Mouse (Mus musculus) embryonic facial prominence, embryonic 14.5 days (tissue): ENCODE measurements around the gene Stip1. TPM values are rescaled to one million over a fixed set of nuclear protein-coding genes. Genes with fewer than 3 reads are reported as not detected.

ENCODE experiments used
- ATAC-seq: fragments of 200-750 bp; cut with Nextera tagmentation; 2 replicates; pipeline ENCODE4 v1.8.0; 2017; ENCODE audit warnings: low read depth, moderate number of reproducible peaks, moderate TSS enrichment
- DNase-seq: peaks from one replicate; pipeline ENCODE4 v3.0.0-alpha.2; 2015; ENCODE audit warnings: low spot score
- H3K27ac ChIP-seq: fragments of 300-500 bp; sonication (generic); replicated peaks from 2 replicates; pipeline ENCODE4 v1.5.1; 2014; ENCODE audit warnings: low read depth, mild to moderate bottlenecking, low read length, moderate library complexity
- H3K27me3 ChIP-seq: fragments of 300-500 bp; sonication (generic); replicated peaks from 2 replicates; pipeline ENCODE4 v1.6.1; 2014; ENCODE audit warnings: low read length; ENCODE audit not compliant: control insufficient read depth, insufficient read depth
- H3K36me3 ChIP-seq: fragments of 300-500 bp; sonication (generic); 2 replicates; pipeline ENCODE4 v1.6.1; 2014; ENCODE audit warnings: low read length, mixed read lengths; ENCODE audit not compliant: control insufficient read depth, insufficient read depth
- H3K4me1 ChIP-seq: fragments of 300-500 bp; sonication (generic); 2 replicates; pipeline ENCODE4 v1.6.1; 2014; ENCODE audit warnings: antibody characterized with exemption, low read length; ENCODE audit not compliant: control insufficient read depth, insufficient read depth
- H3K4me2 ChIP-seq: fragments of 300-500 bp; sonication (generic); 2 replicates; pipeline ENCODE4 v1.6.1; 2014; ENCODE audit warnings: low read depth, mild to moderate bottlenecking, low read length, moderate library complexity, mixed read lengths
- H3K4me3 ChIP-seq: fragments of 300-500 bp; sonication (generic); 2 replicates; pipeline ENCODE4 v1.5.1; 2014; ENCODE audit warnings: low read depth, mild to moderate bottlenecking, low read length
- H3K9ac ChIP-seq: fragments of 300-500 bp; sonication (generic); 2 replicates; pipeline ENCODE4 v1.6.1; 2014; ENCODE audit warnings: low read depth, mild to moderate bottlenecking, low read length, moderate library complexity, mixed read lengths
- H3K9me3 ChIP-seq: fragments of 300-500 bp; sonication (generic); 2 replicates; pipeline ENCODE4 v1.6.1; 2016; ENCODE audit warnings: low read length; ENCODE audit not compliant: control insufficient read depth
- WGBS: fragments of 180-500 bp; shearing (Covaris S2); extraction: QIAGEN DNeasy Blood & Tissue Kit; methylation state at CpG from one replicate; pipeline ENCODE4 v1.1.7; 2014; 5-methylcytosine and 5-hydroxymethylcytosine counted together
- polyA plus RNA-seq: library from polyadenylated mRNA; unstranded; fragments of >200 nt; fragmentation: Nextera tagmentation; extraction: Ambion mirVana; gene quantifications from 2 replicates; pipeline ENCODE4 v1.2.1, GENCODE M21; 2014

Gene Stip1
- polyA plus RNA-seq, result 216 and 228 TPM in 2 replicates

- under 1% methylated on average over 45 of the region's 49 CpGs for WGBS
Measured at GRCm38 (mm10) chr19:7039841-7040636, at the start of gene Stip1. Gene Stip1 (minus strand): TSS chr19:7039967.

GRCm38 (mm10) chr19:7089050-7089449 lies 49.3 kb upstream of the Stip1 start:
- Histone ChIP-seq H3K27me3 (no peaks in the 10 kb centered on the region), H3K36me3 (no peaks in the 10 kb centered on the region)

More at GRCm38 (mm10) chr19:7039841-7040636, at the start of gene Stip1:
- peaks cover 13% of the 10 kb centered on the region for H3K4me1 ChIP-seq
- peak within 1 kb of the TSS; percentile 93 for H3K4me3 ChIP-seq
- peak within 1 kb of the TSS; percentile 91 for H3K4me2 ChIP-seq
- peak within 1 kb of the TSS; percentile 90 for H3K9ac ChIP-seq
- no peaks in the 10 kb centered on the region for H3K9me3 ChIP-seq
- ATAC-seq (peak; percentile 99), DNase-seq (peak; percentile 100)
- H3K27me3 ChIP-seq, result no peaks in the 10 kb centered on the region
- H3K27ac ChIP-seq, result peak within 1 kb of the TSS; percentile 92
- peaks cover 9% of the 10 kb centered on the region for H3K36me3 ChIP-seq

GRCm38 (mm10) chr19:7088558-7088957 lies 48.8 kb upstream of the Stip1 start:
- ATAC-seq, result no peak; the same call in 1 of the 2 replicates
- H3K36me3 ChIP-seq, result no peaks in the 10 kb centered on the region
- 12% methylated on average over 9 of the region's 9 CpGs for WGBS
- no peak overlapping the region for H3K27ac ChIP-seq
- H3K9me3 ChIP-seq, result no peaks in the 10 kb centered on the region
- no peak overlapping the region for H3K4me3 ChIP-seq
- H3K27me3 ChIP-seq, result no peaks in the 10 kb centered on the region
- no peak for DNase-seq
- no peak overlapping the region for H3K4me2 ChIP-seq
- peaks cover 35% of the 10 kb centered on the region for H3K4me1 ChIP-seq
- no peak overlapping the region for H3K9ac ChIP-seq

More at GRCm38 (mm10) chr19:7089050-7089449, 49.3 kb upstream of the Stip1 start:
- Histone ChIP-seq H3K4me3 (no peak overlapping the region), H3K9ac (no peak overlapping the region), H3K4me2 (no peak overlapping the region), H3K27ac (no peak overlapping the region), H3K4me1 (peaks cover 34% of the 10 kb centered on the region), H3K9me3 (no peaks in the 10 kb centered on the region)
- DNase-seq (no peak), ATAC-seq (no peak)
- 43% methylated on average over 5 of the region's 5 CpGs for WGBS

GRCm38 (mm10) chr19:7084734-7085133 lies 45.0 kb upstream of the Stip1 start:
- H3K4me2 ChIP-seq, result no peak overlapping the region
- H3K36me3 ChIP-seq, result no peaks in the 10 kb centered on the region
- peak; percentile 60 for DNase-seq
- H3K27ac ChIP-seq, result no peak overlapping the region
- ATAC-seq, result no peak
- H3K4me3 ChIP-seq, result no peak overlapping the region
- peaks cover 22% of the 10 kb centered on the region for H3K4me1 ChIP-seq
- H3K27me3 ChIP-seq, result no peaks in the 10 kb centered on the region
- 69% methylated on average over 15 of the region's 15 CpGs for WGBS
- H3K9ac ChIP-seq, result no peak overlapping the region
- H3K9me3 ChIP-seq, result no peaks in the 10 kb centered on the region

- Histone ChIP-seq H3K27me3 (no peaks in the 10 kb centered on the region), H3K4me3 (no peak overlapping the region), H3K4me2 (no peak overlapping the region), H3K36me3 (no peaks in the 10 kb centered on the region), H3K4me1 (peaks cover 11% of the 10 kb centered on the region), H3K27ac (no peak overlapping the region), H3K9ac (no peak overlapping the region), H3K9me3 (no peaks in the 10 kb centered on the region)
- DNase-seq, result peak; percentile 79
- ATAC-seq, result peak; percentile 76
- 30% methylated on average over 14 of the region's 14 CpGs for WGBS
Measured at GRCm38 (mm10) chr19:7083035-7083794, 43.4 kb upstream of the Stip1 start.

- Histone ChIP-seq H3K4me2 (no peak overlapping the region), H3K36me3 (no peaks in the 10 kb centered on the region), H3K4me1 (peaks cover 9% of the 10 kb centered on the region; the same call in 1 of the 2 replicates), H3K27ac (no peak overlapping the region), H3K9me3 (no peaks in the 10 kb centered on the region), H3K9ac (no peak overlapping the region), H3K27me3 (no peaks in the 10 kb centered on the region), H3K4me3 (no peak overlapping the region)
- ATAC-seq (no peak), DNase-seq (no peak)
- WGBS, result 62% methylated on average over 7 of the region's 7 CpGs
Measured at GRCm38 (mm10) chr19:7081516-7082266, 41.9 kb upstream of the Stip1 start.

GRCm38 (mm10) chr19:7078271-7078670 lies 38.5 kb upstream of the Stip1 start:
- no peak overlapping the region for H3K9ac ChIP-seq
- H3K36me3 ChIP-seq, result no peaks in the 10 kb centered on the region
- H3K4me3 ChIP-seq, result no peak overlapping the region
- no peak overlapping the region for H3K4me2 ChIP-seq
- H3K9me3 ChIP-seq, result no peaks in the 10 kb centered on the region
- WGBS, result 81% methylated on average over 7 of the region's 7 CpGs
- ATAC-seq (no peak), DNase-seq (no peak)
- peaks cover 5% of the 10 kb centered on the region; the same call in 1 of the 2 replicates for H3K4me1 ChIP-seq
- H3K27me3 ChIP-seq, result no peaks in the 10 kb centered on the region
- no peak overlapping the region for H3K27ac ChIP-seq

- H3K4me2 ChIP-seq, result no peak overlapping the region
- 49% methylated on average over 9 of the region's 9 CpGs for WGBS
- no peaks in the 10 kb centered on the region for H3K27me3 ChIP-seq
- no peak for DNase-seq
- no peak for ATAC-seq
- H3K9me3 ChIP-seq, result no peaks in the 10 kb centered on the region
- no peak overlapping the region for H3K9ac ChIP-seq
- H3K27ac ChIP-seq, result no peak overlapping the region
- no peak overlapping the region for H3K4me3 ChIP-seq
- H3K4me1 ChIP-seq, result no peaks in the 10 kb centered on the region
- no peaks in the 10 kb centered on the region for H3K36me3 ChIP-seq
Measured at GRCm38 (mm10) chr19:7077666-7078065, 37.9 kb upstream of the Stip1 start.
